Mouse (Mus musculus) stomach, postnatal 0 days (tissue): ENCODE data around the gene Ccnd3. TPM values are rescaled to one million over a fixed set of nuclear protein-coding genes. Genes with fewer than 3 reads are reported as not detected.

Source experiments
- ATAC-seq: fragments of 200-750 bp; cut with Nextera tagmentation; 2 replicates; pipeline ENCODE4 v1.8.0; 2017; ENCODE audit not compliant: low FRiP score, low TSS enrichment
- DNase-seq: peaks from one replicate; pipeline ENCODE4 v3.0.0-alpha.2; 2016; ENCODE audit warnings: low spot score
- H3K27ac ChIP-seq: fragments of 300-500 bp; sonication (generic); replicated peaks from 2 replicates; pipeline ENCODE4 v1.5.1; 2014; ENCODE audit warnings: mild to moderate bottlenecking, control low read depth
- H3K27me3 ChIP-seq: fragments of 300-500 bp; sonication (generic); 2 replicates; pipeline ENCODE4 v1.6.1; 2014; ENCODE audit warnings: low read length; ENCODE audit not compliant: control insufficient read depth, insufficient read depth
- H3K36me3 ChIP-seq: fragments of 300-500 bp; sonication (generic); 2 replicates; pipeline ENCODE4 v1.6.1; 2014; ENCODE audit warnings: low read length, mixed read lengths; ENCODE audit not compliant: control insufficient read depth, insufficient read depth
- H3K4me1 ChIP-seq: fragments of 300-500 bp; sonication (generic); replicated peaks from 2 replicates; pipeline ENCODE4 v1.6.1; 2014; ENCODE audit warnings: antibody characterized with exemption; ENCODE audit not compliant: control insufficient read depth, insufficient read depth
- H3K4me2 ChIP-seq: fragments of 300-500 bp; sonication (generic); replicated peaks from 2 replicates; pipeline ENCODE4 v1.6.1; 2014; ENCODE audit warnings: low read depth, mild to moderate bottlenecking, control low read depth, moderate library complexity
- H3K4me3 ChIP-seq: fragments of 300-500 bp; sonication (generic); 2 replicates; pipeline ENCODE4 v1.5.1; 2014; ENCODE audit warnings: low read depth, low read length, control low read depth
- H3K9ac ChIP-seq: fragments of 300-500 bp; sonication (generic); 2 replicates; pipeline ENCODE4 v1.6.1; 2014; ENCODE audit warnings: mild to moderate bottlenecking, low read length, control low read depth, mixed read lengths
- H3K9me3 ChIP-seq: fragments of 300-500 bp; sonication (generic); 2 replicates; pipeline ENCODE4 v1.6.1; 2016; ENCODE audit warnings: low read length; ENCODE audit not compliant: control insufficient read depth
- CTCF ChIP-seq: IDR thresholded peaks from 2 replicates; pipeline ENCODE4 v1.5.1; 2016; ENCODE audit warnings: antibody characterized with exemption, low read depth, mild to moderate bottlenecking, moderate library complexity
- EP300 ChIP-seq: optimal IDR thresholded peaks from 2 replicates; pipeline ENCODE3; 2016; ENCODE audit warnings: antibody characterized with exemption
- whole genome bisulfite sequencing: fragments of 180-500 bp; shearing (Covaris S2); extraction: QIAGEN DNeasy Blood & Tissue Kit; methylation state at CpG from one replicate; pipeline ENCODE4 v1.1.7; 2014; 5-methylcytosine and 5-hydroxymethylcytosine counted together
- polyA plus RNA-seq: library from polyadenylated mRNA; unstranded; fragments of >200 nt; fragmentation: Nextera tagmentation; extraction: Ambion mirVana; gene quantifications from 2 replicates; pipeline ENCODE4 v1.2.1, GENCODE M21; 2015

Gene Ccnd3
- polyA plus RNA-seq, 1 experiment from 2014 or later = 219 TPM

- no peak overlapping the region for H3K4me2 ChIP-seq
- H3K9ac ChIP-seq = no peak overlapping the region
- no peak overlapping the region for H3K4me3 ChIP-seq
- WGBS = 69% methylated on average over 2 of the region's 2 CpGs
- no peaks in the 10 kb centered on the region for H3K27me3 ChIP-seq
- peaks cover 15% of the 10 kb centered on the region; the same call in 1 of the 2 replicates for H3K36me3 ChIP-seq
- DNase-seq = no peak
- H3K4me1 ChIP-seq = peaks cover 3% of the 10 kb centered on the region; the same call in 1 of the 2 replicates
- no peaks in the 10 kb centered on the region for H3K9me3 ChIP-seq
- ATAC-seq = no peak
- H3K27ac ChIP-seq = no peak overlapping the region; the same call in 1 of the 2 replicates
- TF ChIP-seq EP300 (no peak), CTCF (peak; percentile 46)
Observed at GRCm38 (mm10) chr17:47627791-47628190, 122.9 kb downstream of the Ccnd3 start.

GRCm38 (mm10) chr17:47628851-47629676 lies 124.2 kb downstream of the Ccnd3 start:
- Histone ChIP-seq H3K9me3 (no peaks in the 10 kb centered on the region), H3K4me1 (peaks cover 3% of the 10 kb centered on the region; the same call in 1 of the 2 replicates), H3K36me3 (peaks cover 9% of the 10 kb centered on the region; the same call in 1 of the 2 replicates), H3K4me2 (peak overlapping the region; percentile 98), H3K27ac (peak overlapping the region; percentile 93), H3K9ac (peak overlapping the region; percentile 68), H3K27me3 (no peaks in the 10 kb centered on the region), H3K4me3 (peak overlapping the region; percentile 79)
- DNase-seq (peak; percentile 97), ATAC-seq (peak; percentile 93)
- TF ChIP-seq EP300 (peak; percentile 34), CTCF (no peak)
- WGBS = under 1% methylated on average over 60 of the region's 63 CpGs

- Histone ChIP-seq H3K9me3 (no peaks in the 10 kb centered on the region), H3K4me1 (peaks cover 3% of the 10 kb centered on the region; the same call in 1 of the 2 replicates), H3K27me3 (no peaks in the 10 kb centered on the region), H3K27ac (peak overlapping the region; percentile 93), H3K9ac (peak overlapping the region; percentile 68), H3K4me2 (peak overlapping the region; percentile 98), H3K4me3 (peak overlapping the region; percentile 79), H3K36me3 (peaks cover 8% of the 10 kb centered on the region; the same call in 1 of the 2 replicates)
- under 1% methylated on average over 60 of the region's 61 CpGs for whole genome bisulfite sequencing
- TF ChIP-seq EP300 (no peak), CTCF (peak; percentile 21; the same call in 1 of the 2 replicates)
- DNase-seq (no peak), ATAC-seq (peak; percentile 39)
Observed at GRCm38 (mm10) chr17:47629717-47630677, 125.1 kb downstream of the Ccnd3 start.

- Histone ChIP-seq H3K4me2 (peak within 1 kb of the TSS; percentile 98), H3K36me3 (peaks cover 7% of the 10 kb centered on the region; the same call in 1 of the 2 replicates), H3K4me1 (peaks cover 3% of the 10 kb centered on the region; the same call in 1 of the 2 replicates), H3K9me3 (no peaks in the 10 kb centered on the region), H3K27me3 (no peaks in the 10 kb centered on the region), H3K27ac (peak within 1 kb of the TSS; percentile 93), H3K4me3 (peak within 1 kb of the TSS; percentile 79), H3K9ac (peak within 1 kb of the TSS; percentile 68)
- WGBS = 0% methylated on average over 3 of the region's 3 CpGs
- TF ChIP-seq EP300 (no peak), CTCF (no peak)
- DNase-seq = no peak
- no peak for ATAC-seq
Observed at GRCm38 (mm10) chr17:47630678-47631065, 125.8 kb downstream of the Ccnd3 start, which contains the start of gene Usp49. TSS of gene Usp49 (plus strand) at chr17:47630690.

- TF ChIP-seq CTCF (no peak), EP300 (no peak)
- 67% methylated on average over 4 of the region's 4 CpGs for WGBS
- Histone ChIP-seq H3K27ac (no peak overlapping the region), H3K27me3 (no peaks in the 10 kb centered on the region), H3K9me3 (no peaks in the 10 kb centered on the region), H3K4me3 (no peak overlapping the region), H3K36me3 (no peaks in the 10 kb centered on the region; the same call in 1 of the 2 replicates), H3K9ac (no peak overlapping the region), H3K4me1 (peaks cover 3% of the 10 kb centered on the region; the same call in 1 of the 2 replicates), H3K4me2 (no peak overlapping the region)
- DNase-seq (no peak), ATAC-seq (no peak)
Observed at GRCm38 (mm10) chr17:47632181-47632840, 127.5 kb downstream of the Ccnd3 start.
